Mouse (Mus musculus): Measurements from ENCODE around the gene Vmn1r58.
"Not testable (repeated sequence)": the region's sequence is repeated elsewhere in the genome, so short reads cannot be mapped to it uniquely, and the experiment has no call there.

Vmn1r58 gene

DNA sequence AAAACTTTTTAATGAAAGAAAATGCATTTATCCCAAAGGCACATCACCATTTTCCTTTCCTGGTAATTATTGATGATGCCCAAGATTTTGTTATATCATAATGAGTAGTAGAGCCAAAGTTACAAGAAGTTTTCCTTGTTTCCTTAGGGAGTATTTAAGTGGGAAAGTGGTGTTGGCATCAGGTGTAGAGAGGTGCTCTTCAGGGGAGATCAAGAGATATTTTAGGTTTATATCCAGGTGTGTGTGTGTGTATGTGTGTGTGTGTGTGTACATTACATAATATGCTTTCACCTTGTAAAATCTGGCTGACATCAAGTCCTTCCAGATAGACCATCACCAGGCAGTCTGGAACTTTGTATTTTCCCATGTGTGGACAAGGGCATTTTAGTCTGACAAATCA, at the start of gene Vmn1r58:
Gene Vmn1r58 (minus strand): TSS at position 101 of the 400 bp plus-strand sequence.
- not testable (repeated sequence) for DNase-seq

DNA sequence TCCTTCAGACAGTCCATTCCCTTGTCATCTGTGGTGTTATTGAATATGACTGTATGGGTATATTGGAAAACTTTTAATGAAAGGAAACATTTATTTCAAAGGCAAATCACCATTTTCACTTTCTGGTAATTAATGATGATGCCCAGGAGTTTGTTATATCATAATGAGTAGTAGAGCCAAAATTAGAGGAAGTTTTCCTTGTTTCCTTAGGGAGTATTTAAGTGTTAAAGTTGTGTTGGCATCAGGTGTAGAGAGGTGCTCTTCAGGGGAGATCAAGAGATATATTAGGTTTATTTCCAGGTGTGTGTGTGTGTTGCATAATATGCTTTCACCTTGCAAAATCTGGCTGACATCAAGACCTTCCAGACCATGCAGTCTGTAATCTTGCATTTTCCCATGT, 43.5 kb upstream of the Vmn1r58 start, which contains the start of gene Vmn1r59:
Gene Vmn1r59 (minus strand): TSS at position 101 of the 400 bp plus-strand sequence.
- no peak for DNase-seq

DNA sequence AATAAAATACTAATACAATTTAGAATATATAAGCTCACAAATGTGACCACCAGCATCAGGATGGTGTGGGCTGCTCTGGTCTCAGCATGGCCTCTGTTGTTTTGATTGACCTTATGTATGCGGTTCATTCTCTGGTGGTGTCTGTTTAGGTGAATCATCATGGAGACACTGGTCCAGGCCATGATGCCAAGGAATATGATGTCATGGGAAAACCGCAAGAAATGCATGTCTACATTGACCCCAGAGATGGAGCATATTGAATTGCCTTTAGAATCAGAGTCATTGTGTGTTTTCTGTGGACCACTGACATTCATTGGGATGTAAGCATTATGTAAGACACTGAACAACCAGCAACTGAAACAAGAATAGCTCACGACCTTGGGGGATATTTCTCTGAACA, 40.8 kb upstream of the Vmn1r58 start:
- not testable (repeated sequence) for DNase-seq

DNA sequence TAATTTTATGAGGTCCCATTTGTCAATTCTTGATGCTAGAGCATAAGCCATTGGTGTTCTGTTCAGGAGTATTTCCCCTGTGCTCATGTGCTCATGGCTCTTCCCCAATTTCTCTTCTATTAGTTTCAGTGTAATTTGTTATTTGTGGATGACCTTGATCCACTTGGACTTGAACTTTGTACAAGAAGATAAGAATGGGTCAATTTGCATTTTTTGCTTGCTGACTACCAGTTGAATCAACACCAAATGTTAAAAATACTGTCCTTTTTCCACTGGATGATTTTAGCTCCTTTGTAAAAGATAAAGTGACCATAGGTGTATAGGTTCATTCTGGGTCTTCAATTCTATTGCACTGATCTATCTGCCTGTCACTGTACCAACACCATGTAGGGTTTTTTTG, 35.4 kb upstream of the Vmn1r58 start:
- no peak for DNase-seq

DNA sequence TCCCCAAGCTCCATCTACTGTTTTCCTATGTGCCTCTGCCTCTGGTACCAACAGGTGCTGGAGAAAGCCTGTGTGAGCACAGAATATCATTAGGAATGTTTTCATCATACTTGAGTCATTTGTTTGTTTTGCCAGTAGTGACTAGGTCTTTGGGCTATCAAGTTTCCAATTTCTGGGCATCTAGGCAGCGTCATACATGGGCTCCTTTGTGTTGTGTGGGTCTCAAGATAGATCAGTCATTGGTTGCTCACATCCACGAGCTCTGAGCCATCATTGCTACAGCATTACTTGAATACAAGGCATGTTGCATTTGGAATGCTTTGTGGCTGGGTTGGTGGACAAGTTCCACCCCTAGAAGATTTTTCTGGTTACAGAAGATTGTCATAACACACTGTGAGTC, 7.0 kb downstream of the Vmn1r58 start:
- no peak for DNase-seq

DNA sequence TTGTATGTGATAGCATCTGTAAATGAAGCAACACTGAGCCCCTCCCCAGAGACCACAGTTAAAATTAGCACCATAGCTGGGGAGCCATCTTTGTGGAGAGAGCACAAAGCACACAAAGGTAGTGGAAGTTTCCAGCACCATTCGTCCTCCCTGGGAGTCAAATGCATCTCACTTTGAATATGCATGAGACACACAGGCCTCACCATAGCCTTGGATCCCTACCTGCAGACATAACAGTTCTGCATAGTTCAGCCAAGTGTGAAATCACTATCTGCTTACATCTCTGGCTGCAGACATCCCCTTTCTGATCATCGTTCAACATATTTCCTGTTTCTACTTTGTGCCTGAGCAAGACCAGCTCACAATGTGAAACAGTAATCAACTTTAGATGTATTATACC, 46.5 kb downstream of the Vmn1r58 start:
- no peak for DNase-seq

DNA sequence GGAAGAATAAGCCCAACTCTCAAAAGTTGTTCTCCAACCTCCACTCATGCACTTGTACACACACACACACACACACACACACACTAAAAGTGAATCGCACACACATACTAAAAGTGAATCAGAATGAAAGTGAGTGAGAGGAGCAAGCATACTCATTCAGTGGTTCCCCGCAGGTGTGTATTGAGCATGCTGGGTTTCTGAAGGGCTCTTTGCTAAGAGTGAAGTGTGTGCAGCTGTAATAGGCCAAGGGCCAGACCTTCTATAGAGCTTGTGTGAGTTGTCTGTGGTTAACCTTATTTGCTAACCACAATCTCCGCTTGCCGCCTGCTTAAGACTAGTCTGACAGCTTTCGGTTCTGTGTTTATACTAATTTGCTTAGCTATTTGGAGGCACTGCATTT, 49.6 kb downstream of the Vmn1r58 start:
- no peak for DNase-seq

All from kidney, adult 11 months (tissue).